Mouse (Mus musculus) cerebellum, adult 9-10 months (tissue): ENCODE data around the gene Tnr.

Experiments used
- DNase-seq: peaks from one replicate; pipeline ENCODE4 v3.0.0; 2022

The Tnr gene

DNA sequence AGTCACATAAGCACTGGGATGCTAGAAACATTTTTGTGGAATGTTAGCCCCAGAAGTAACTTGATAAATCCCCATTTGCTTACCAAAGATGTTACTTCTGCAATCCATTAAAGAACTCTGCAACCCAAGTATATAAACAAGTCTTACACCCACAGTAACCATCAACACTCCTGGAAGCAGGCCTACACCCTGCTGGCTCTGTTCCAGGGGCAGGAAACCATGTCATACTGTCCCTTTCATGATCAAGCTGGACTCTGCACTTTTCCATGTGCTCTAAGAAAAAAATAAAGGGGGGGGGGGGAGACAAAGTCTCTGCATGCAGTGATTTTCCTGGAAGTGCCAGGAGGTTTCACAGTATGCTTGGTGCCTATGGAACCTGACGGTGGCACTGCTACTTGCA is 456.8 kb downstream of the Tnr start:
- DNase-seq, result no peak
